Mouse (Mus musculus) 3134 (cell line): ENCODE measurements around the gene Wwox.

Experiments
- DNase-seq: peaks from one replicate; pipeline ENCODE4 v3.0.0-alpha.2; 2011; ENCODE audit warnings: low spot score; ENCODE audit not compliant: insufficient read length; ENCODE audit errors: extremely low read depth

The Wwox gene

DNA sequence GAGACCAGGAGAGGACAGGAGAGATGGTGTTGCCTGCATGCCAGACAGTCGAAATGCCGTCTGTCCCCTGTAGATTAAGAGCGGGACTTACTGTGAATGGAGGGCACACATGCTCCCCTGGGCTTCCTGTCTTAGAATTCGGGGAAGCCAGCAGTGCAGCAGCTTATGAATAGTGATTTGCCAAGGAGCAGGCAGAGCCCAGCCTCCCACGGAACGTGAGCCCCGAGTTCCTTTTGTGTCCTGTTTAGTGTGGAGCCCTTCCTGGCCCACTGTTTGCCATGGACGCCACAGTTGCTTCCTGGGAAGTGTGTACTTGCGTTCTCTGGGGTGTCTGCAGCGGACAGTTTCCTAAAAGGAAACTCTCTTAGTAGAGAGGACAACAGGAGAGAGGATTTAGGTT is 23.9 kb downstream of the Wwox start:
- DNase-seq: no peak

- DNase-seq: no peak
Measured at GRCm38 (mm10) chr8:114468526-114469207, 29.2 kb downstream of the Wwox start.

DNA sequence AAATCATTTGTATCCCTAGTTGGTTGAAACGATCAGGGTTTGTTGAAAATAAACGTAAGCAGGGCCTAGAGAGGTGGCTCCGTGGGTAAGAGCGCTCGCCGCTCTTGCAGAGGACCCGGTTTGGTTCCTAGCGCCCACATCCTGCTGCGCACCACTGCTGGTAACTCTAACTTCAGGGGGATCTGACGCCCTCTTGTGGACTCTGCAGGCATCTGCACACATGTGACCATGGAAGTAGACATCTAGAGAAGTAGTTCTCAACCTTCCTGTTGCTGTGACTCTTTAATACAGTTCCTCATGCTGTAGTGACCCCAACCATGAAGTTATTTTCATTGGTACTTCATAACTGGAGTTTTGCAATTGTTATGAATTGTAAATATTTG is 29.7 kb downstream of the Wwox start:
- DNase-seq: no peak

- DNase-seq: no peak
Measured at GRCm38 (mm10) chr8:114473546-114473945, 34.1 kb downstream of the Wwox start.

DNA sequence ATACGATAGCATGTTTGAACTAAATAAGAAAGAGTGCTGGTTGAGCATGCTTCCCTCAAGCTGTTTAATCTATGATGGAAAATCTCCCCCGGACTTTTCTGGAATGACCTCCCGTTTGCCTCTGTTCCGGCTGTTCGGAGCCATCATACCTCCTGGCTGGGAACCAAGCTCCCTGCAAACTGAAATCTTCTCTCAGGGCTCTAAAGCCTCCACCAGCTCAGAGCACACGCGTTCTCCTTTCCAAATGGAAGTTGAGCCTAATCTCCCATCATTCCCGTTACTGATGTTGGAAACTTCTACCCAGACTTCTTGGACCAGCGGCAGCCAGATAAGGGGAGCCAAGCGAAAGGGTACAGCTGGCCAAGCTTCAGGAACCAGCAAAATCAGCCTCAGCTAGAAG is 37.5 kb downstream of the Wwox start:
- DNase-seq: no peak

- no peak for DNase-seq
Measured at GRCm38 (mm10) chr8:114477790-114478189, 38.3 kb downstream of the Wwox start.

DNA sequence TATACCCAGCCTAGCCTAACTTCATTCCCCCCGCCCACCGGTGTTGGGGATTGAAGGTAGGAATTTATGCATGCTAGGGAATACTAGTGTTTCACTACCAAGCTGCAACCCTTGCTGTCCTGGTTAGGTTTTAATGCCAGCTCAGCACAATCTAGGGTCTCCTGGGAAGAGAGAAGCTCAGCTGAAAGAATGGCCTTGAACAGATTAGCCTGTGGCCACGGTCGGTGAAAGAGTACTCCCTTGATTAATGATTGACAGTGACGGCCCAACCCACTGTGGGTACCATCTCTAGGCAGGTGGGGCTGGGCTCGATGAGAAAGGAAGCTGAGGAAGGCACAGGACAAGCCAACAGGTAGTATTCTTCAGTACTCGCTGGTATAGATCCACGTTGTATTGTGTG is 40.3 kb downstream of the Wwox start:
- DNase-seq: no peak

GRCm38 (mm10) chr8:114491662-114492160 is 52.3 kb downstream of the Wwox start:
- no peak for DNase-seq

- no peak for DNase-seq
Measured at GRCm38 (mm10) chr8:114499448-114500144, 60.1 kb downstream of the Wwox start.

- DNase-seq: no peak
Measured at GRCm38 (mm10) chr8:114501906-114502305, 62.5 kb downstream of the Wwox start.

- DNase-seq: no peak
Measured at GRCm38 (mm10) chr8:114503196-114503595, 63.7 kb downstream of the Wwox start.

- no peak for DNase-seq
Measured at GRCm38 (mm10) chr8:114504889-114505288, 65.4 kb downstream of the Wwox start.

- DNase-seq: no peak
Measured at GRCm38 (mm10) chr8:114505351-114506347, 66.2 kb downstream of the Wwox start.

DNA sequence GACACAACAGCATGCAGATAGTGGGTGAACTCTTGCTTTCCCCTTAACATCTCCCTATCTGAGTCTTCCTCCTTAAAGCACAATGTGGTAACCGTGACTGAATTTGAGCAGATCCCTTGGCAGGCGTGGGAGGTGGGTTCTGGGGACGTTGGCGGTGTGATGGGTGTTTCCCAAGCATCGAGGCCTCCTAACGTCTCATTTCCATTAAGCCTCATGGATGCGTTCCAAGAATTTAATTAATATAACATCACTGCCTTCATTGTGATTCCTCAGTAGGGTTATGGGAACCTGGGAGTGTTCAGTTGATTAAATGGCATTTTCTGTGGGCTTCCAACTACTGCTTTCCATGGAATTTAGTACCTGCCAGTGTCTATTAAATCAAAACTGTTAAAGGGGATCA is 67.9 kb downstream of the Wwox start:
- no peak for DNase-seq

- no peak for DNase-seq
Measured at GRCm38 (mm10) chr8:114510226-114510625, 70.8 kb downstream of the Wwox start.

DNA sequence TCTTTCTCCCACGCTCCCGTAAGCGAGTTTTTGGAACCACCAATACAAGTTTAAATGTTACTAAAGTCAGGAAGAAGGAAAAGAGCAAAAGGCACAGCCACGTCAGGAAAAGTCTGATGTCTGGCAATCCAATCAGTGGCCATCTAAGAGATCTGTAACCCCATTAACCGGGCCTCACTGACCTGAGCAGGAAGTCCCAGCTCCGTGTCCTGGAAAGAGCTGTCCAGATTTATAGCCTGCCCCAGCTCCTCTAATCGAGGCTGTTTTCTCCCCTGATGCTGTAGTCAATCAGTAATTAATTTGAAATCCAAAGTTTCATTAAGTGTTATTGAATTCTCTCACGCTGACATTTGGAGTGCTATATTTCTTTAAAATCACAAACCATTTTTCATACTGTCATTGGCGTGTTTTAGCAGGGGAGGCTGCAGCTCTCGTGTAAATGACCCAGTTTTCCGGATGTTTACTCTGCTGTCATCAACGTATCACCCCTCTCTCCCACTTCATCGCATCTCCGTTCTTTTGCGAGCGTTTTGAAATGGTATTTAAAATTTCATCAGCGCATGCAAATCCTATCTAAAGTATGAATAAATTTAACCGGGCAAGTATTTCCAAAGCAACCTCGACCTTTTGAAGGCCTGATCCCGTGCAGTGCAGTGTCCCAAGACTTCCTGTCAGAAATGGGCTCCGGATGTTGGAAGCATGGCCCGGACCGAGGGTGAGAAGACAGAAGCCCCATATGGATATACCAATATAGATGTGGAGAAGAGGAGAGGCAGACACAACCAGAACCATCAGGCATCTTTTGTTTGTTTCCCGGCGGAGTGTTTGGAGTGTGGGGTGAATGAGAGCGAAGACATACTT is 72.8 kb downstream of the Wwox start:
- DNase-seq: no peak

- no peak for DNase-seq
Measured at GRCm38 (mm10) chr8:114514692-114515091, 75.2 kb downstream of the Wwox start.

GRCm38 (mm10) chr8:114523061-114523460 is 83.6 kb downstream of the Wwox start:
- no peak for DNase-seq

- no peak for DNase-seq
Measured at GRCm38 (mm10) chr8:114526626-114527267, 87.3 kb downstream of the Wwox start.
